Mouse (Mus musculus): Measurements from ENCODE around the gene Ppp1r14c.
"Not testable (repeated sequence)": the region's sequence is repeated elsewhere in the genome, so short reads cannot be mapped to it uniquely, and the experiment has no call there.

Gene Ppp1r14c

GRCm38 (mm10) chr10:3468590-3468989 lies 102.7 kb downstream of the Ppp1r14c start:
- no peak for DNase-seq (ENCODE audit: low spot score)

DNA sequence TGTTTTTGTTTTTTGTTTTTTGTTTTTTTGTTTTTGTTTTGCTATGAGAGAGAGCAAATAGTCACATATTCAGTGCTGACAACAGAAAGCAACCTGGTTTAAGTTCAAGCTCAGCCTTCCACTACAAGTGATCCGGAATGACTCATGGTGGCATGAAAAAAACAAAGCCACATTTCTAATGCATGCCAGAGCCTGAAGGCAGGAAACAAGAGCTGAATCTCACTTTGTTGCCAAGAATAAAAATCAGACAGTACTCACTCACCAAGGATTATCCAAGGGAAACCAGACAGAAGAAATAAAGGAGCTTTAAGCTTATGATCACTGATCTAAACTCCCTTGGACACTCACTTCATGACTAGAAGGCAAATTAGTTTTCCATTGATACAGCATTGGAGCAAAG lies 110.8 kb downstream of the Ppp1r14c start:
- DNase-seq (ENCODE audit: low spot score) = no peak

GRCm38 (mm10) chr10:3479772-3480171 lies 113.9 kb downstream of the Ppp1r14c start:
- DNase-seq (ENCODE audit: low spot score) = no peak

GRCm38 (mm10) chr10:3490052-3490451 lies 124.2 kb downstream of the Ppp1r14c start:
- DNase-seq (ENCODE audit: low spot score) = no peak

- no peak for DNase-seq (ENCODE audit: low spot score)
Observed at GRCm38 (mm10) chr10:3496791-3497190, 130.9 kb downstream of the Ppp1r14c start.

DNA sequence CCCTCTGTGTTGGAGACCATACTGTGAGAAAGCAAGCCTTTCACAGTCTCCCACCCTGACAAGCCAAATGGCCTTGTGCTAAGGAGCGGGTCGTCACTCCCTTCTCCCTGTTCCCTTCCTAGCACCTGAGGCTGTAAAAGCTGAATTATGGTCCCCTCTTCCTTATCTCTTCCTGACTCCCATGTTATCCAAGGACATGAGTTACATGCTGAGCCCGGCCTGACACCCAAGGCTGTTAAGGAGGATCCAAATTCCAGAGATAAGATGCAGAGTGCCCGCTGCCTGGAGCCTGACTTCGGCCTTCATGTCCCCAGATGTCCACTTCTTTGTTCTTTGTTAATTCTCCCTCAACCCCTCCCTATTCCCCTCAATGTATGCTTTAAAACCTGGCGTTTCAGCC lies 135.0 kb downstream of the Ppp1r14c start:
- not testable (repeated sequence) for DNase-seq (ENCODE audit: low spot score)

DNA sequence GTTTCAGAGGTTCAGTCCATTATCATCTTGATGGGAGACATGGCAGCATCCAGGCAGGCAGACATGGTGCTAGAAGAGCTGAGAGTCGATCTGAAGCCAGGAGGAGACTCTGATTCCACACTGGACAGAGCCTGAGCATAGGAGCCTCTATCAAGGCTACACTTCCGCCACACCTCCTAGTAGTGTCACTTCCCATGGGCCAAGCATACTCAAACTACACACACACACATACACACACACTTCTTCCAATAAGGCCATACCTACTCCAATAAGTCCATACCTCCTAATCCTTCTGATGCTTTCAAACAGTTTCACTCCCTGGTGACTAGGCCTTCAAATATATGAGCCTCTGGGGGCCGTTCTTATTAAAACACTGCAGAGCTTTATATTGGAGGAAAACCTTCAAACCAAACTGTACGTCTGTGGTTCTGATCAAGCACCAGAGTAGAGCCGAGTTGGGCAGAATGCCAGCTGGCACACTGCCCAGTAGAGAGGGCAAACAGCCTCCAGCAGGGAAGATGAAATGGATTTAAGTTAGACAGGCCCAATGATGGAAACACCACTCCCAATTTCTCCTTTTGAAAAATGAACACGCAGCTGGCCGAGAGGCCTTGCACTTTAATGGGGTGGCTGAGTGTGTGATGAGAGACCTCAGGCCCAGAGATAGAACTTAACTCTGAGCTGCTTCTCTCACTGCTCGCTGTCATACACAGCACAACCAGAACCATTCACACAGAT lies 141.8 kb downstream of the Ppp1r14c start:
- no peak for DNase-seq (ENCODE audit: low spot score)

- no peak for DNase-seq (ENCODE audit: low spot score)
Observed at GRCm38 (mm10) chr10:3508222-3508588, 142.3 kb downstream of the Ppp1r14c start.

DNA sequence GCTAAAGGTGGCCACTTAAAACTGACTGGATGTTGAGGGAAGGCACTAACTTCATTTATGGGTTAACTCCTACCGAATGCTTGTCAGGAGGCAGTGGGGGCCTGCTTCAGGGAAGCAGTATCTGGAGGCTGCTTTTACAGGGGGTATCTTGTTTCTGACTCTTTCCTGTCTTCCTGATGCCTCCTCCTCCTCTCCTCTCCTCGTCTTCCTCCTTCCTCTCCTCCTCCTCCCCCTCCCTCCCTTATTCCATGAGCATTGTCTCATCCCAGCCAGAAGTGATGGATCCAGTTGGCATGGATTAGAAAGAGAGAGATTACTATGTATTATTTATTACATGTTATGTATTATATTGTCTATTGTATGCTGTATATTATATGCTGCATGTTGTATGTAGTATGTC lies 142.9 kb downstream of the Ppp1r14c start:
- DNase-seq (ENCODE audit: low spot score) = no peak

DNA sequence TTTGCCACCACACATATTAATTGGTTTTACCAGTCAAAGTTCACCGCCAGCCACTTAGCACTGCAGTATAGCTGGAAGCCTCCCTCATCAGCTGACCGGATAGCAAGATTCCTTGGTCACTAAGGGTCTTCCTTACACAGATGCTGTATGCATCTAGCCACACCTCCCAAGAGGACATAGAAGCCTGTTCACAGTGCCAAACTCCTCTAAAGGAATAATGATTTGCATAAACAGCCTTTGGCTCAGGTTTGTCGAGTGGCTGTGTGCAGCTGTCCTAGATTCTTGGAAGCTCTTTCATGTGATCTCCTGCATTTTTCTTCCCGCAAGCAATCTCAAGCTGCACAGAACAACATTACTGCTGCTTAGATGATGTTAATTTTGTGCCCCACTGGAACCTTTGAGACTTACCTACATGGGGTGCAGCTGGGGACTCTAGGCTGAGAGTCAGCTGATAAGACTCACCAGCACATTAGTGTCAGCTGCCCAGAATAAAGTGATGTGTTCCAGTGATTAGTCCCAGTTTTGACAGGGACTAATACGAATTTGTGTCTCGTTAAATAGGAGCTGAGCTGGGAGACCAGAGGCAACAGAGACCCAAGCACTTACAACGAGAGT lies 143.9 kb downstream of the Ppp1r14c start:
- no peak for DNase-seq (ENCODE audit: low spot score)

- no peak for DNase-seq (ENCODE audit: low spot score)
Observed at GRCm38 (mm10) chr10:3510486-3510885, 144.6 kb downstream of the Ppp1r14c start.

DNA sequence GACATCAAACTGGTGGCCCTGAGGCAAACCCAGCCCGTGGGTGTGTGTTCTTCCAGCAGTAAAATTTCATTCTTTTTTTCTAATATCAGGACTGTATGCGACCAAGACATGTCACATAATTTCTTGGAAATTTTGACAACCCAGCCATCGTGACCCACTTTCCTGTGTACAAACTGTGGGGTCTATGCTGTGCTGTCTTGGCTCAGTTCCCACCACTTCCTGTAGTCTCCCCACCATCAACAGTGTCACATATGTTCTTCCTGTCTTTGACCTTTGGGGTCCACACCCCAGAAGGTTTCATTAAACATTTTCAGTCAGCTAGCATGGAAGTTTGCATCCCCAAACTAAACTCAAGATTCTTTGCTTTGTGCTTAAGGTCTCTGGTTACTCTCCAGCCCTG lies 145.5 kb downstream of the Ppp1r14c start:
- no peak for DNase-seq (ENCODE audit: low spot score)

- no peak for DNase-seq (ENCODE audit: low spot score)
Observed at GRCm38 (mm10) chr10:3512620-3513305, 146.9 kb downstream of the Ppp1r14c start.

DNA sequence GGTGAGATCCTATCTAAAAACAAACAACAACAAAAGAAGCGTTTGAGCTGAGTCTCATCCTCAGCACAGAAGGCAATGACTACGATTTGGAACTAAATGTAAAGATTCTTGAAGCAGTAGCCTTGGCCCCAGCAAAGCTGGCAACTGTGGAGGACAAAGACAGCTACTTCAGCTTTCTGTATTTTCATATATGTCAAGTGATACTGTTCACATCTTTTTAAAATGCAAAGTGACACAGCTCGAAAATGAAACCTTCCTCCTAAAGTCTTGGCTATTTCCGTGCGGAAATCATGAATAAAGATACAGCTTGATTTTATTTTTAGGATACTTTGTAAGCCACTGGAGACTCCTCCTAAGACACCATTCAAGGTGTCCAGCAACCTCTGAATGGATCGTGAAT lies 148.1 kb downstream of the Ppp1r14c start:
- no peak for DNase-seq (ENCODE audit: low spot score)
